Mouse (Mus musculus) cerebellum, postnatal 14 days (tissue): ENCODE measurements at regions not wholly inside any gene's neighbourhood (a gene's known extent, or its start where the extent isn't known, plus 50 kb on each side); places are given as distances from the start of the nearest gene placed in this dataset.

Experiments
- DNase-seq, 2 experiments: peaks; one replicate each; pipeline ENCODE4 v3.0.0; 2021; ENCODE audit warnings: mixed read lengths in 2 of 2

DNA sequence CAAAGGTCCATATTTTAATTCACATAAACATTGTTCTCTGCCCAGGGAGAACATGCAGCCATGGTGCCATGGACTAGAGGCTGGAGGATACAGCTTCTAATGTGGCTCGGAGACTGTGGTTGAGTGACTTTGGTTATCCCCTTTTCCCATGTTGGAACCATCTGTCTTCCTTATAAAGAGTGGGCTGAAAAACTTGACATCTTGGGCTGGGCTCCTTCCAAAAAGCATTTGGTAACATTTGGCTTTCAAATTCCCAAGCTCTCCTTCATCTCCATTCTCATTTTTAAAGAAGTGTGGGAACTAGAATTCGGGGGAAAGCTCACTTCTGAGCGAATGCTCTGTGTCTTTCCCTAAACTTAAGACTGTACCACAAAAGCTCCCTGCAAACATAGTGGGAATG, 50.3 kb upstream of the Cxcl12 start:
- no peak for DNase-seq
